Mouse (Mus musculus) MEL (cell line): ENCODE results near the gene Pde8a. TPM values are rescaled to one million over a fixed set of nuclear protein-coding genes. Genes with fewer than 3 reads are reported as not detected.

Experiments used
- DNase-seq: peaks from one replicate; pipeline ENCODE4 v3.0.0; 2011; ENCODE audit warnings: low read depth, low spot score
- H3K27ac ChIP-seq: 2 replicates; pipeline ENCODE4 v1.5.1; 2012; ENCODE audit warnings: low read depth, mild to moderate bottlenecking, control low read depth, low read length, moderate library complexity; ENCODE audit not compliant: control insufficient read depth
- H3K27me3 ChIP-seq, 2 experiments: fragments of 150-350 bp in 1 of 2; sonication (generic) in 1 of 2; 2 replicates each; pipeline ENCODE4 v1.6.1; 2012; ENCODE audit warnings: low read length in 2 of 2, mild to moderate bottlenecking in 2 of 2, improper control_type of control experiment in 1 of 2, moderate library complexity in 1 of 2; ENCODE audit not compliant: insufficient read depth in 2 of 2, control insufficient read depth in 1 of 2
- H3K36me3 ChIP-seq, 2 experiments: 2 replicates each; pipeline ENCODE4 v1.6.1; 2012 to 2014; ENCODE audit warnings: low read length in 2 of 2, improper control_type of control experiment in 1 of 2, inconsistent platforms in 1 of 2, mild to moderate bottlenecking in 1 of 2; ENCODE audit not compliant: insufficient read depth in 2 of 2, control insufficient read depth in 1 of 2
- H3K4me1 ChIP-seq, 2 experiments: fragments of 150-350 bp in 1 of 2; sonication (generic) in 1 of 2; 2 replicates each; pipeline ENCODE4 v1.6.1; 2012; ENCODE audit warnings: low read length in 2 of 2, improper control_type of control experiment in 1 of 2, mild to moderate bottlenecking in 1 of 2; ENCODE audit not compliant: insufficient read depth in 2 of 2, control insufficient read depth in 1 of 2
- H3K4me3 ChIP-seq, 2 experiments: fragments of 150-350 bp in 1 of 2; sonication (generic) in 1 of 2; 2 replicates each; pipeline ENCODE4 v1.5.1; 2012; ENCODE audit warnings: low read depth in 2 of 2, low read length in 2 of 2, mild to moderate bottlenecking in 2 of 2, moderate library complexity in 2 of 2, control low read depth in 1 of 2, improper control_type of control experiment in 1 of 2; ENCODE audit not compliant: control insufficient read depth in 1 of 2, insufficient read depth in 1 of 2
- H3K79me2 ChIP-seq: 2 replicates; pipeline ENCODE4 v1.6.1; 2012; ENCODE audit warnings: mild to moderate bottlenecking, low read length, moderate library complexity; ENCODE audit not compliant: control insufficient read depth, poor library complexity, insufficient read depth
- H3K9ac ChIP-seq: 2 replicates; pipeline ENCODE4 v1.6.1; 2012; ENCODE audit warnings: low read depth, mild to moderate bottlenecking, control low read depth, low read length, moderate library complexity; ENCODE audit not compliant: control insufficient read depth, poor library complexity, severe bottlenecking
- H3K9me3 ChIP-seq: fragments of 150-350 bp; sonication (generic); replicated peaks from 2 replicates; pipeline ENCODE4 v1.6.1; 2012; ENCODE audit warnings: mild to moderate bottlenecking, low read length, improper control_type of control experiment, moderate library complexity; ENCODE audit not compliant: insufficient read depth
- BHLHE40 ChIP-seq: IDR thresholded peaks from 2 replicates; pipeline ENCODE4 v1.6.1; 2012; ENCODE audit warnings: low read depth, mild to moderate bottlenecking, inconsistent platforms, low read length, improper control_type of control experiment, borderline replicate concordance
- CHD1 ChIP-seq: IDR thresholded peaks from 2 replicates; pipeline ENCODE4 v1.6.1; 2012; ENCODE audit warnings: low read depth, mild to moderate bottlenecking, inconsistent platforms, low read length, improper control_type of control experiment
- CTCF ChIP-seq, 3 experiments: IDR thresholded peaks in 2 of 3; conservative IDR thresholded peaks in 1 of 3; 2 replicates each; pipeline ENCODE4 v1.5.1; 2011 to 2012; ENCODE audit warnings: low read length in 3 of 3, low read depth in 2 of 3, mild to moderate bottlenecking in 2 of 3, improper control_type of control experiment in 1 of 3, inconsistent platforms in 1 of 3, mixed read lengths in 1 of 3, moderate library complexity in 1 of 3; ENCODE audit not compliant: control insufficient read depth in 1 of 3, insufficient read depth in 1 of 3, poor library complexity in 1 of 3, severe bottlenecking in 1 of 3
- EP300 ChIP-seq, 2 experiments: IDR thresholded peaks; 2 replicates each; pipeline ENCODE4 v1.6.1; 2011; ENCODE audit warnings: improper control_type of control experiment in 2 of 2, low read length in 2 of 2, low read depth in 1 of 2, mild to moderate bottlenecking in 1 of 2
- ETS1 ChIP-seq: IDR thresholded peaks from 2 replicates; pipeline ENCODE4 v1.6.1; 2012; ENCODE audit warnings: low read depth, mild to moderate bottlenecking, inconsistent platforms, low read length, improper control_type of control experiment, moderate library complexity
- GABPA ChIP-seq: IDR thresholded peaks from 2 replicates; pipeline ENCODE4 v1.6.1; 2012; ENCODE audit warnings: low read depth, mild to moderate bottlenecking, inconsistent platforms, low read length, improper control_type of control experiment, moderate library complexity
- GATA1 ChIP-seq: IDR thresholded peaks from 2 replicates; pipeline ENCODE4 v1.6.1; 2011; ENCODE audit warnings: low read depth, low read length, improper control_type of control experiment
- JUND ChIP-seq: IDR thresholded peaks from 2 replicates; pipeline ENCODE4 v1.6.1; 2011; ENCODE audit warnings: low read depth, mild to moderate bottlenecking, improper control_type of control experiment, low read length
- MAFK ChIP-seq: IDR thresholded peaks from 2 replicates; pipeline ENCODE4 v1.6.1; 2011; ENCODE audit warnings: low read depth, mild to moderate bottlenecking, low read length, improper control_type of control experiment, borderline replicate concordance
- MAX ChIP-seq: IDR thresholded peaks from 2 replicates; pipeline ENCODE4 v1.6.1; 2011; ENCODE audit warnings: low read length, improper control_type of control experiment
- MXI1 ChIP-seq: IDR thresholded peaks from 2 replicates; pipeline ENCODE4 v1.6.1; 2011; ENCODE audit warnings: mild to moderate bottlenecking, low read depth, low read length, improper control_type of control experiment
- MYB ChIP-seq: IDR thresholded peaks from 2 replicates; pipeline ENCODE4 v1.6.1; 2011; ENCODE audit warnings: mild to moderate bottlenecking, low read depth, low read length, improper control_type of control experiment
- POLR2A ChIP-seq, 2 experiments: IDR thresholded peaks; 2 replicates each; pipeline ENCODE4 v1.6.1; 2011 to 2012; ENCODE audit warnings: low read length in 2 of 2, mild to moderate bottlenecking in 2 of 2, control low read depth in 1 of 2, improper control_type of control experiment in 1 of 2, low read depth in 1 of 2, moderate library complexity in 1 of 2; ENCODE audit not compliant: control insufficient read depth in 1 of 2, insufficient read depth in 1 of 2, poor library complexity in 1 of 2
- POLR2AphosphoS2 ChIP-seq: IDR thresholded peaks from 2 replicates; pipeline ENCODE4 v1.6.1; 2011; ENCODE audit warnings: low read length, improper control_type of control experiment
- POLR2AphosphoS5 ChIP-seq: IDR thresholded peaks from 2 replicates; pipeline ENCODE4 v1.6.1; 2012; ENCODE audit warnings: low read depth, borderline replicate concordance, mild to moderate bottlenecking, inconsistent platforms, low read length, moderate library complexity, mixed read lengths
- RAD21 ChIP-seq: IDR thresholded peaks from 2 replicates; pipeline ENCODE4 v1.6.1; 2011; ENCODE audit warnings: mild to moderate bottlenecking, low read depth, low read length, improper control_type of control experiment
- RCOR1 ChIP-seq: IDR thresholded peaks from 2 replicates; pipeline ENCODE4 v1.6.1; 2012; ENCODE audit warnings: low read depth, mild to moderate bottlenecking, inconsistent platforms, low read length, improper control_type of control experiment
- SIN3A ChIP-seq: IDR thresholded peaks from 2 replicates; pipeline ENCODE4 v1.6.1; 2012; ENCODE audit warnings: low read length, improper control_type of control experiment, inconsistent platforms
- TAL1 ChIP-seq: IDR thresholded peaks from 2 replicates; pipeline ENCODE4 v1.6.1; 2012; ENCODE audit warnings: mild to moderate bottlenecking, inconsistent platforms, low read length, moderate library complexity, mixed read lengths
- TBP ChIP-seq: IDR thresholded peaks from 2 replicates; pipeline ENCODE4 v1.8.0; 2011; ENCODE audit warnings: low read depth, low read length, improper control_type of control experiment
- UBTF ChIP-seq: IDR thresholded peaks from 2 replicates; pipeline ENCODE4 v1.6.1; 2012; ENCODE audit warnings: low read depth, mild to moderate bottlenecking, inconsistent platforms, low read length, improper control_type of control experiment, moderate library complexity, borderline replicate concordance; ENCODE audit not compliant: insufficient read depth
- ZMIZ1 ChIP-seq: IDR thresholded peaks from 2 replicates; pipeline ENCODE4 v1.6.1; 2012; ENCODE audit warnings: low read depth, mild to moderate bottlenecking, inconsistent platforms, low read length, improper control_type of control experiment, moderate library complexity
- polyA plus RNA-seq, 2 experiments: library from polyadenylated mRNA; stranded (reverse) in 1 of 2; unstranded in 1 of 2; fragments of >175 nt in 1 of 2; fragments of >200 nt in 1 of 2; gene quantifications; 2 replicates each; pipeline versions ENCODE4 v1.2.1 to v1.2.4; 2012; ENCODE audit warnings: low replicate concordance in 2 of 2, low read depth in 1 of 2; ENCODE audit not compliant: insufficient read length in 2 of 2, insufficient read depth in 1 of 2, missing spikeins in 1 of 2
- total RNA-seq: library from RNA; depleted of rRNA; stranded (reverse); fragments of 300-350 nt; gene quantifications from 2 replicates; pipeline ENCODE4 v1.2.3, GENCODE M21; 2012

Gene Pde8a
- total and polyA plus RNA-seq, 3 experiments: 0.11 TPM; not detected in 2

- Histone ChIP-seq H3K27ac (no peak overlapping the region), H3K4me1 (no peaks in the 10 kb centered on the region), H3K4me3 (no peak overlapping the region)
- no peak for DNase-seq
- TF ChIP-seq JUND: no peak
- TF ChIP-seq GATA1: no peak
- TF ChIP-seq POLR2A (IDR thresholded peaks at IDR 0.05; ENCODE audit: control insufficient read depth in 1 of 2, insufficient read depth in 1 of 2, low read depth in 1 of 2, low read length in 2 of 2, poor library complexity in 1 of 2): no peak
- TF ChIP-seq, all 39 proteins: peak for 0
- Histone ChIP-seq H3K9me3 (no peaks in the 10 kb centered on the region), H3K79me2 (no peaks in the 10 kb centered on the region), H3K27me3 (peaks cover 12 to 28% of the 10 kb centered on the region in 2 experiments), H3K36me3 (no peaks in the 10 kb centered on the region), H3K9ac (no peak overlapping the region)
Observed at GRCm38 (mm10) chr7:81356360-81356759, 143.0 kb downstream of the Pde8a start.

GRCm38 (mm10) chr7:81356975-81357374 is 143.6 kb downstream of the Pde8a start:
- Histone ChIP-seq H3K9me3 (no peaks in the 10 kb centered on the region), H3K9ac (no peak overlapping the region), H3K27me3 (peaks cover 14 to 31% of the 10 kb centered on the region in 2 experiments)
- DNase-seq: no peak
- no peak for TF ChIP-seq UBTF
- no peak for TF ChIP-seq POLR2AphosphoS2
- TF ChIP-seq EP300 (IDR thresholded peaks at IDR 0.05; ENCODE audit: low read depth in 1 of 2, low read length in 2 of 2): no peak
- TF ChIP-seq BHLHE40: no peak
- no peak for TF ChIP-seq TAL1
- no peak for TF ChIP-seq CTCF (IDR thresholded peaks at IDR 0.05 in 2 of 3, conservative IDR thresholded peaks at IDR 0.05 in 1 of 3; ENCODE audit: control insufficient read depth in 1 of 3, insufficient read depth in 1 of 3, low read depth in 2 of 3, low read length in 3 of 3, poor library complexity in 1 of 3, severe bottlenecking in 1 of 3)
- no peak for TF ChIP-seq RAD21
- TF ChIP-seq RCOR1: no peak
- no peak for TF ChIP-seq MYB
- TF ChIP-seq ZMIZ1: no peak
- no peak for TF ChIP-seq TBP
- no peak for TF ChIP-seq CHD1
- TF ChIP-seq SIN3A: no peak
- no peak for TF ChIP-seq GABPA
- TF ChIP-seq MAFK: no peak
- no peak for TF ChIP-seq MXI1
- TF ChIP-seq POLR2A (IDR thresholded peaks at IDR 0.05; ENCODE audit: control insufficient read depth in 1 of 2, insufficient read depth in 1 of 2, low read depth in 1 of 2, low read length in 2 of 2, poor library complexity in 1 of 2): no peak
- TF ChIP-seq MAX: no peak
- no peak for TF ChIP-seq POLR2AphosphoS5
- no peak for TF ChIP-seq ETS1
- TF ChIP-seq, all 39 proteins: peak for 0
- Histone ChIP-seq H3K4me1 (no peaks in the 10 kb centered on the region), H3K27ac (no peak overlapping the region), H3K36me3 (no peaks in the 10 kb centered on the region), H3K4me3 (no peak overlapping the region), H3K79me2 (no peaks in the 10 kb centered on the region)
